Mouse (Mus musculus): ENCODE data around the gene Cplx3. TPM values are rescaled to one million over a fixed set of nuclear protein-coding genes. Genes with fewer than 3 reads are reported as not detected.
A peak's percentile ranks its signal among the peaks of the same experiment; 100 is the strongest.

The Cplx3 gene
- total RNA-seq, 2 experiments from 2014 or later, result 16.3 to 27.4 TPM

DNA sequence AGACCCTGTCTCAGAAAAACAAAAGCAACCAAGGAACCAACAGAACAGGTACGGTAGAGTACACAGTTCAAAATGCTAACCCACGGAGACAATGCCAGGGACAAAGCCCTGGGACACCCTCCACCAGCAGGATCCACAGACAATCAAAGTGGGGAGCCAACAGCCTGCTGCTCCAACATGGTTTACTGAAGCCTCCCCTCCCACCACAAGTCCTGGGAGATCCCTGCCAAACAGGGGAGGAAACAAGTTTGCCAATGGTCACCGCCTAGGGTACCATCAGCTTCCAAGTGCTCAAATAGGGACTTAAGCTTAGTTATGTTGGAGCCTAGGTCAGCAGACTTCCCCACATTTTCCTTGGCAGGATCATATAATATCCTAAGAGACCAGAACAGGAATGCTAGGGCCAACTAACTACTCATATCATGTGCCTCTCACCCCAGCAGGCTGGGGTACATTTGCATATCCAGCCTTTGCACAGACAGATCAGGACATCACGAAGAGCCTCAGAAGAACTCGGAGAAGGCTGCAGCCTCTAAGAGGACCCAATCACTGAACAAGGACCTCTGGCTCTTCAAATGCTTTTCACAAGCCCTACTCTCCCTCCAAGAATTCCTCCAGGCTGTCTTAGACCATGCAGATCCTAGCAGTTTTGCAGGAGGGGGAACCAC lies 33.7 kb upstream of the Cplx3 start:
- no peak for DNase-seq (ENCODE audit: low spot score in 2 of 2)
- intact Hi-C loops (cut with DNase I), result no loop called here

DNA sequence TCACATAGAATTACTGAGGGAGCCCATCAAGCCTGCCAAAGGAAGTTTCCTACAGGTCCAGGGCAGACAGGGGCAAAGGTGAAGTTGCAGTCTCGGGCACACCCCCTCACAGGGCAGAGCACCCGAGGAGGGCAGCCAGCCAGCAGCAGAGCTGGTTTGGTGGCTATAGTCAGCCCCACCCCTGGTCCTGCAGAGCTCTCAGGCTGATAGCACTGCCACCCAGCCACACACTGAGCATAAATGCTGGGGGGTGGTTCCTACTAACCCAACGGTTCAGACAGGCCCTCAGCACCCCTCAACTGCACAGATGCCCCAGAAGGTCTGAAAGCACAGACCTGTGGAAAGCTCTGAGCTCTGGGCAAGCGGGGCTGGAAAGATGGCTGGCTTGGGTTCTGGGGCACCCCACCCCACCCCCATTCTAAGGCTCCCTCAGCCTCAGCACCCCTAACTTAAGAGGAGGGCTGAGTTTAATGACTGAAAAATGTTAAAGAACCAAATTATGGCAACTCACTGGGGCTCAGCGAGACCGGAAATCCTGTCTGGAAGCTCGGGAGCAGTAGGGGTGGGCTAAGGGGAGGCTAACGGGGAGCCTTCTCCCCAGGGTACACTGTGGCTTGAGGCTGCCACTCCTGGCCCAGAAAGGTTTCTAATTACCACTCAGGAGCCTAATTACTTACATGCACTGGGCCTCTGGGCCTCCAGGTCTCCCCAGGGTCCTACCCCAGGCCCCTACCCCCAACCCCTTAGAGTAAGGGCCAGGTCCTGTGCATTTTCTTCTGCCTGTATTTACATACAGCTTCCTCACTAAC lies 32.8 kb upstream of the Cplx3 start:
- no peak for DNase-seq (ENCODE audit: low spot score in 2 of 2)
- intact Hi-C loops (cut with DNase I), result no loop called here

DNA sequence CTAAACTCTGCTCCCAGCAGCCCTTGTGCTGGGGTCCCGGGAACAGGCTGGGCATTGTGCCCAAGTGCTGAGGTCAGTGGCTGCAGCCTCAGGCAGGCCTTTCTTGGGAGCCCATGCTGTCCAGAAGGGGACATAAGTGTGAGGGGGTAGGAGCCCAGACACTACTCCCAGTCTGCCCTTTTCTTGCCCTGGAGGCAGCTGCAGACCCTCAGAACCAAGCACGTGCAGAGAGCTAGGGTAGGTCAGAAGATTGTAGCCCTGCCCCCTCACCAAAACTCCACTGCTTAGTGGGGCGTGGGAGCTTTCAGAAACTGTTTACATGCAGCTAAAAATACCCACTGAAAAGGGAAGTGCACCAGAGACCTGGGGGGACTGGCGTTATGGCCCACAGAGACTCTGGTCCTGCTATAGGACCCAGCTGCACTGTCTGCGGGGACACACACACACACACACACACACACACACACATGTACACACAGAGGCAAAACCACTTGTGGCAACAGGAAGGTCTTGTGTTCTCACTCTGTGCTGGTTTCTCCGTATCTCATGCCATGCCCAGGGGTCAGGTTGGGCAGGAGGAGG lies 31.8 kb upstream of the Cplx3 start:
- no peak for DNase-seq (ENCODE audit: low spot score in 2 of 2)
- intact Hi-C loops (cut with DNase I), result no loop called here

DNA sequence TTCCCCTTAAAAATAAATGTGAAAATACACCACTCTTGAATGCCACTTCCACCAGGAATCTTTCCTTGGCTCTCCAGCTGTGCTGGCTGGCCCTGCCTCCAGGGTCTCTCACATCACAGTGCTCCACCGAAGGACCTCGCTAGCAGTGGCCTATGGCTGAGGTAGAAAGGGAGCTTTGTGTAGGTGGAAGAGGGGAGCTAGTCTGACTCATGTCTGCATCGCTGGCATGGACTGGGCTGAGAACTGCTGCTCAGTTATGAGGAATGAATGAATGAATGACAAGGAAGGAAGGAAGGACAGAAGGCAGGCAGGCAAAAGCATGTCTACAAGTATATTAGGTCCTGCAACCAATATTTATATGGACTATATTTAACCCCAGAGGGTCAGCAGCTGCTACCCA lies 31.2 kb upstream of the Cplx3 start:
- no peak for DNase-seq (ENCODE audit: low spot score in 2 of 2)
- intact Hi-C loops (cut with DNase I), result no loop called here

DNA sequence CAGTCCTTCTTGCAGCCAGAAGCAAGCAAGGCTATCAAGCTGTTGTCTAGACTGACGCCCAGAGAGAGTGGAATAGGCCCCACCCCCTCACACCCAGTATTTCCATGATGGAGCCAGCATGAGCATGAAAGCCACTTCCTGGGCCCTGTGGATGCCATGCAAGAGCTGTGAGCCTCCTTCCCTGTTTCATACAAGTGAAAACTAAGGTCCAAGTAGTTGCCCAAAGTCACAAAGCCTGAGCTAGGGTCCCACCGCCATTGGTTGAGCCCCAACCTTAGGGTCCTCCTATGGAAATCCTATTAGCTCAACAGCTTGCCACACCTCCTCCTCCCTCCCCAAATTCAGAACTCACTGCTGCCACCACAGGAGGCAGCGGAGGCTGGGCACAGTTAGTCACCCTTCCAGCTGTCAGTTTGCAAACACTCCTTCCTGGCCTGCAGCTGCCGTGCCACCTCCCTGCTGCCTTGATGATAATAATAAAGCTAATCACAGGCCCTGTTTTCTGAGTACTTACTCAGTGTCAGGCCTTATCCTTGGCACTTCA lies 27.5 kb upstream of the Cplx3 start:
- peak in 1 of 2 experiments; percentile 45 for DNase-seq (ENCODE audit: low spot score in 2 of 2)
- intact Hi-C loops (cut with DNase I), result no loop called here

DNA sequence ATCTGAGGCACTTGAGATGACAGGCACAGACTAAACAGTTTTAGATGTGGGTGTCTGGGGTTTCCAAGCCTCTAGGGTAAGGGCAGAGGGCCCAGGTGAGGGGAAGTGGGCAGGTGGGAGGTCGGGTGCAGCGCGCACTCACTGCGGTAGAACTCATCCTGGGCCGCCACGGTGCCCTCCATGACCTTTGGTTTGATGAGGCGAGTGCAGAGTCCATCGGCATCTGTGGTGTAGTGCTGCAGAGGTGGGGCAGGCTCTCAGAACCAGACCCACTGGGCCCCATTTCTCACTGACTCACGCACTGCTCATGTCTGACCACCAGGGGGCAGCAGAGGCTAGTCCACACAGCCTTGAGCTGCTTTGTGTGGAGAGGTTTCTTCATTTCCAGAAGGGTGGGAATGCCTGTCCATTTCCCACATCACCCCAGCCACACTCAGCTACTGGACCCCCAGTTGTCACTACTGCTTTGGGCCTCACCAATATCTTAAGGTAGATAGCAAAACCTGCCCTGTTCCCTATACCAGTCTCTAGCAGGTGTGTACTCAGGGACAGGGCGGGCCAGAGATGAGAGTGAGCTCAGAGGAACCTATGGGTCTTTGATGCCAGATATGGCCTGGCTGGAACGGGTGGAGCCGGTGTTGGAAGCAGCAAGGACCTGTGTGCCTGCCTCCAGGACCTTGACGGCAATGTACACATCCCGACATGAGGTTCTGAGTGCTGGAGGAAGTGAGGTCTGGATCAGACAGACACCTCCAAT lies 23.2 kb upstream of the Cplx3 start:
- intact Hi-C loops (cut with DNase I), result loop anchor here (1.0 kb wide), 1 partner anchor 16 kb away; no protein-coding TSS in a partner anchor
- DNase-seq (ENCODE audit: low spot score in 2 of 2), result peak; percentile 69 to 74

DNA sequence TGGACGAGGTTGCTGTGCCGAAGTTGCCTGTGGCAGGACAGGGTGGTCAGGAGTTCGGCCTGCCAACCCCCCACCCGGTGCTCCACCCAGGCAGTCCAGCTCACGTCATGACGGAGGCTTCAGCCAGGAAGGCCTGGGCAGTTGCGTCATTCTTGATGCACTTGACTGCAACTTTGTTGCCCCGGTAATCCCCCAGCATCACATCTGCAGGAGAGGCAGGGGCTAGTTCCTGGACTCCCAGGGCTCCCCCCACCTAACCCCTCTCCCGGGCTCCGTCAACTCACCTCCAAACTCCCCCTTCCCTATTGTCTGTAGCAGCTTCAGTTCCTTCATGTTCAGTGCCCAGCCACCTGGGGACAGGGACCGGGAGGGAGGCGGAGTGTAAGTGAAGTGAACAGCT lies 22.6 kb upstream of the Cplx3 start:
- intact Hi-C loops (cut with DNase I), result loop anchor here (1.0 kb wide), 1 partner anchor 17 kb away; no protein-coding TSS in a partner anchor
- DNase-seq (ENCODE audit: low spot score in 2 of 2), result no peak

DNA sequence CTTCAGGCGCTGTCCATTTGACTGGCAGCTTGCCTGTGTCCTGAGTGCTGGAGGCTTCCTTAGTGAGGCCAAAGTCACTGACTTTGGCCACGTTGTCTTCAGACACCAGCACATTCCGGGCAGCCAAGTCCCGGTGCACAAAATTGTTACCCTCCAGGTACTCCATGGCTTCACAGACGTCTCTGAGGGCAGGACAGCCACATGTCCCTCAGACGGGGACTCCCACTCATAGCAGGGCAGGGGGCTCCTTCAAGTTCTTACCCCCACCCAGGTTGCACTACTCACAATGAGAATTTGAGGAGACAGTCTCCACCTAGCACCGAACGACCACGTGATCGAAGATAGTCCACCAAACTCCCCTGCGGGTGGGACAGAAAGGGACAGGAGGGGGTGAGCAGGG lies 21.8 kb upstream of the Cplx3 start:
- intact Hi-C loops (cut with DNase I), result no loop called here
- no peak for DNase-seq (ENCODE audit: low spot score in 2 of 2)

DNA sequence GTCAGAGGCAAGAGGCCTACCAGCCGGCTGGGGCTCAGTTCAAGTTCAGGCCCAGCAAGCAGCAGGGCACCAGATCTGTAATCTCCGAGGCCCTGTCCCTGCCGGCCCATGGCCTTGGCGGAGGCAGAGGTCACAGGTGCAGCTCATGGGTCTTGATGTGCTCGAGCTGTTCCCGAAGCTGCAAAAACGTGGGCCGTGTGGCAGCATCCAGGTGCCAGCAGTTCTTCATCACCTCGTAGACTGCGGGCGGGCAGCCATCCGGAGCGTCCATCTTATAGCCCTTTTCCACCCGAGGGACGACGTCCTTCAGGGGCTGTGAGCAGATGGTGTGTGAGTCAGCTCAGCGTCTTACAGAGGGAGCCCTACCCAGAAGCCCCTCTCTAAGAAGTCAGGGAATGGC lies 21.1 kb upstream of the Cplx3 start:
- DNase-seq (ENCODE audit: low spot score in 2 of 2), result no peak
- intact Hi-C loops (cut with DNase I), result no loop called here

DNA sequence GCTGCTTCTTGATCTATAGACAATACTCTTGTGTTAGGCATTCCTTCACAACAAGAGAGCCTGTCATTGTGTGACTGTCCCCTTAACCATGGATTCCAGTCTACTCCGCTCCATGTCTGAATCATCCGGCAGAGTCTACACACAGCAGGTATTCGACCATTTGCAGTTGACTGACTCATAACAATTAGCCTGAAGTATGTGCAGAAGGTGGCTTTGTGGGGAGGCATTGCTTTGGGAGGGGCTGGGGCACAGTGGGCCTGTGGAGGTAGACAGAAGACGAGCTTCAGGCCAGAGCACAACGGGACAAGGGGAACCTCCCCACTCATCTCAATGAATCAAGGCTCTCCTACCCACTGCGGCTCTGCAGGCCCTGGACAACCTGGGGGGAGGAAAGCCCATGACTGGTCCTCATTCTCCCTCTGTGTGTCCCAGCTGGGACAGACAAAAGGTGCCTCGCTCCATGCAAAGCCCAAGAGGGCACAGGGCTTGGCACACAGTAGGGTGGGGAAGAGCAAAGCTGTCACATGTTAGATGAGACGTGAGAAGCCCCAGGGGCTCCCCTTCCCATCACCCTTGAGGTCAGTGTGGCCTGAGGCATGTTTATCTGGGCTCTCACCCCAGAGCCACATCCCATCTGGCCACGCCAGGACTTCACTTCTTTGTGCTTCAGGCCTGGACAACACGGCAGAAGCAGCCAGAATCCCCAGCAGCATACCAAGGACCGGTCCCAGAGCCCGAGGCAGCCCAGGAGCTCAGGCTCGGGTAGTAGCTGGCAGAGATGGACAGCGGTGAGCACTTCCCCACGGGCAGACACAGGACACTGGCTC lies 19.8 kb upstream of the Cplx3 start:
- no peak for DNase-seq (ENCODE audit: low spot score in 2 of 2)
- intact Hi-C loops (cut with DNase I), result no loop called here

DNA sequence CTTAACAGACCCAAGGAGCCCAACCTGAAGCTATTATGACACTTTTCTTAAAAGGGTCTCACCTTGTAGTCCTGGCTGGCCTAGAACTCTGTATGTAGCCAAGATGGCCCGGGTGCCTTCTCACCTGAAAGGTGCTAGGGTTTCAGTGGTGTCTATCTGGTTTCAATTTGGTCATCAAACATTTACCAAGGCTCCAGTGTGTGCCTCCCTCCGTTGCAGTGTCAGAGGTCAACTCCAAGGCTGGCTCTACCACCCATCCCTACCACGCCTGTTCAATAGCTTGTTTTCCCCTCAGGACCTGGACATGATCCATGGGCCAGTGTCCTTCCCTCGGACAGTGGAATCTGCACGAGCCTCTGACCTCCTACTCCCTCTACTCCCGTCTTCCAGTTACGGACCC lies 18.2 kb upstream of the Cplx3 start:
- DNase-seq (ENCODE audit: low spot score in 2 of 2), result no peak
- intact Hi-C loops (cut with DNase I), result no loop called here

DNA sequence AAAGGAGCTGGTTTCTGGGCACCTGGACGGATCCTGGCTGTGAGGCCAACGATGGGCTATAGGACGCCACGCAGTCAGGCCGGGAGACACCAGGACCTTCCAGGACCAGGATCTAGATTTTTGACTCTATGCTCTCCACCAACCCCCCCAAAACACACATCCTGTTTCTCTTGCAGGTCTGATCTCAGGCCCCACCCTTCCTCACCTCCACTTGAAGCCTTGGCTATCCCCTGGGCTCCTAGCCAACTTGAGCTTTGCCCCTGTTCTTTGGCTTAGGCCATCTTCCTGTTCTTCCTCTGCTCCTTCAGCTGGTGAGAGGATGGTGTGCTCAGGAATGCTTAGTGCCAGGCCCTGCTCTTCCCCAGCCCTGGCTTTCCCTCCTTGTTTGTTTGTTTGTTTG lies 14.6 kb upstream of the Cplx3 start, which contains the start of gene Lman1l:
Gene Lman1l (minus strand): TSS at position 101 of the 400 bp plus-strand sequence.
- no peak for DNase-seq (ENCODE audit: low spot score in 2 of 2)
- intact Hi-C loops (cut with DNase I), result no loop called here

DNA sequence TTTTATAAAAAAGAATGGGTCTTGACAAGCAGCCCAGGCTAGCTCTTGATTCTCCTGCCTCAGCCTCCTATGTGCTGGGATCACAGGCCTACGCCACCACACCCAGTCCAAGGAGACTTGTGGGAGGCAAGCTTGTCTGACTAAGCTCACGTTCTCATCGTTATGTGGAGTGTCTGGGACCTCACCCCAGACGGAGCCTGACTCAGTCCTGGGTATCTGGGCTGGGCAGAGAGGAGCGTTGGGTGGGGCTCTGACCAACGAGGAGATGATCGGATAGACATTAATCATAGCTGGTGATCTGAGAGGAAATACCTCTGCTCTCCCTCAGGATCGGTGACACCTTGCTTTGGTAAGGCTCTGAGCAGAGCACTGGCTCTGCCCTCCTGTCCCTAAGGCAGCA lies 12.8 kb upstream of the Cplx3 start:
- intact Hi-C loops (cut with DNase I), result no loop called here
- no peak for DNase-seq (ENCODE audit: low spot score in 2 of 2)

DNA sequence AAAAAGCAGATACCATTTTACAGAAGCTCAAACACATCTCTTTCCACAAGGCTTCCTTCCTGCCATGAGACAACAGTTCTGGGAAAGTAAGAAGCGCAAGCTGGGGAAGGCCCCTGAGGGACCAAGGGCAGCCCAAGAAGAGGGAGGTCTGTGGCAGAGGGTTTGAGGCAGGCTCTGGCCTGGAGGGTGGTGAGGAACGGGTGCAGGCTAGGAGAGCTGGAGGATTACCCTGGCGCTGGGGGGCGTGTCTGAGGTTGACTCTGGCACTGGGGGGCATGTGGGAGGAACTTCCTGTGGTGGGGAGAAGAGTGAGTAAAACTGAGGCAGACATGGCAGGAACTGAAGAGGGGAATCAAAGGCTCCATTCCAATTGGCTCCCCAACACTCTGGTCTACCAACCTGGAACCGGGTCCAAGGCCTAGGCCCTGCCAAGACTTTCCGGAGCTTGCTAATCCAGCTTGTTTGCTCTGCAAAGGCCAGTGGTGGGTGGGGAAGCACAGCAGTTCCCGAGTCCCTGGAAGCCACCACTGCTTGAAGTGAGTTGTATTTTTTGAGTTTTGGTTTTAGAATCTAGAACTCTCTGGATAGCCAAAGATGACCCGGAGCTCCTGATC lies 11.6 kb upstream of the Cplx3 start:
- no peak for DNase-seq (ENCODE audit: low spot score in 2 of 2)
- intact Hi-C loops (cut with DNase I), result no loop called here

DNA sequence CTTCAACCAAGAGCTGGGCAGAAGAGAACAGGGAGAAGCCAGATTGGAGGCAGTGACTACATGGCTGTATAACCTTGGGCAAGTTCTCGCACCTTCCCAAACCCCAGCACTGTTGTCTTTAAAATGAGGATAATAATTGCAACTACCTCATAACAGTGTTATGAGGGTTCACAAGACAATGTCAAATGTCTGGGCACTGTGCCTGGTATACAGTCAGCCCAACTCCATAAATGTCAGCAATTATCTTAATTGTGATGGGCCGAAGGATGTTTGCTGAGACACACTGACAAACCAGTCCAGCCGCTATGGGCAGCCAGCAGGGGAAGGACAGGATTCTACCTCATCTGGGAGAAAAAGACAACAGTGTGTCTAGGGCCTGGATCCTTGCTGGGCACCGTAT lies 8.7 kb upstream of the Cplx3 start:
- no peak for DNase-seq (ENCODE audit: low spot score in 2 of 2)
- intact Hi-C loops (cut with DNase I), result no loop called here

DNA sequence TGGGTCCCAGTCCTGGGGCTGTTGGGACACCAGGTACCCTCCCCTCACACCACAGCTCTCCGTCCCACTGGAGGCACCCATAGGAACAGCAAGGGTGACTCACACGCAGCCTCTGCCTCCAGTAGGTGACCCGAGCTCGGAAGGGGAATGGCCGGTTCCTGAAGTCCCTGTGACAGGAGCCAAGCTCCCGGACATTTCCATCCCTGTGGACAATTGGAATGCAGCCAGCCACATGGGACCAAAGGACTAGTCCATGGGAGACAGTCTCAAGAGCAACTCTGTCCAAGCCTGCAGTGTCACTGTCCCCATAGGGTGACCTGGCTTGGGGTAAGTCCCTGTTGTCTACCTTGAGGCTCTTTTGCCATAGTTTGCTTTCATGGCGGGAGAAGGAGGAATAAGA lies 7.9 kb upstream of the Cplx3 start:
- intact Hi-C loops (cut with DNase I), result no loop called here
- no peak for DNase-seq (ENCODE audit: low spot score in 2 of 2)

DNA sequence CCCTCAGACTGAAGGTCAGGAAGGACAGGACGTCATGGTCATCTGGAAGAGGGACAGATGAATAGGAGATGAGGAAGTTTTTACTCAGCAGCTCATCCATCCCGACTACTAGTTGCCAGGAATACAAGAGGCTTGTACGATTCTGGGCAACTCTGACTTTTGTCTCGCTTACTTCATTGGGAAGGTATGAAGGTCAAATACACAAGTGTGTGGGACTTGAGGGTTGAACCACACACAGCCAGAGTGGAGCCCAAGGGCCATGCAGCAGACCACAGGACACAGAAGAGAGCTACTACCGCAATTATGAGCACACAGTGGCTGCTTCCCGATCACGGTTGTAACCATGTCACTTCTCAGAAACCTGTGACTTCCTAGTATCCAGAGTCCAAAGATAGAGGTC lies 6.5 kb upstream of the Cplx3 start:
- DNase-seq (ENCODE audit: low spot score in 2 of 2), result no peak

DNA sequence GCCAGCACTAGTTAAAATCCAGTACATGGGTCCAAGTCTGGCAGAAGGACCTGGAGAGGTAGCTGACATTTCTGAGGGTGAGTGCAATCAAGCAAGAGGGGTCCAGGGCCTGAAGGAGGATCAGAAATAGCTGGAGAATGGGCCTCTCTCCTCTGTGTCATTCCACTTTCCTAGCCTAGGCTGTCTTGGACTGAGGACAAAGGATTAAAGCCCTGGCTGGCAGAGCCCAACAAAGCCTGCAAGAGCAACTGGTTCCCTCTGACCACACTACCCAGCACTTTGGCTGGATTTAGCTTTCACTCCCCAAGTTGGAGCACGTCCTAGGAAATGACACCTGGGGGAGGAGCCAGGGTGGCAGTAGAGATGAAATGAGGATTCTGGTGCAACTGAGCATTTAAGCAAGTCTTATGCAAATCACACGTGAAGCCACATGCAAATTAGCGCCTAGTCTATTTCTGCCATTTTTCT lies 4.3 kb upstream of the Cplx3 start:
- no peak for DNase-seq (ENCODE audit: low spot score in 2 of 2)
- intact Hi-C loops (cut with DNase I), result no loop called here

More for the DNA sequence above, 6.5 kb upstream of the Cplx3 start:
- intact Hi-C loops (cut with DNase I), result no loop called here

Measured in left cerebral cortex, postnatal 36 days (tissue).